Mouse (Mus musculus) layer of hippocampus, postnatal 10 days (tissue): Measurements from ENCODE around the gene Ezh1. TPM values are rescaled to one million over a fixed set of nuclear protein-coding genes. Genes with fewer than 3 reads are reported as not detected.

Experiments used
- DNase-seq, 2 experiments: peaks; one replicate each; pipeline ENCODE4 v3.0.0; 2021; ENCODE audit warnings: low spot score in 2 of 2
- total RNA-seq, 2 experiments: library from RNA; stranded (reverse); gene quantifications; 2 replicates each; pipeline ENCODE4 v1.2.3; 2021

Ezh1 gene
- total RNA-seq, 2 experiments from 2014 or later, result 27.9 to 30.9 TPM

- DNase-seq, result no peak
Measured at GRCm38 (mm10) chr11:101185441-101185840, 40.8 kb downstream of the Ezh1 start.

DNA sequence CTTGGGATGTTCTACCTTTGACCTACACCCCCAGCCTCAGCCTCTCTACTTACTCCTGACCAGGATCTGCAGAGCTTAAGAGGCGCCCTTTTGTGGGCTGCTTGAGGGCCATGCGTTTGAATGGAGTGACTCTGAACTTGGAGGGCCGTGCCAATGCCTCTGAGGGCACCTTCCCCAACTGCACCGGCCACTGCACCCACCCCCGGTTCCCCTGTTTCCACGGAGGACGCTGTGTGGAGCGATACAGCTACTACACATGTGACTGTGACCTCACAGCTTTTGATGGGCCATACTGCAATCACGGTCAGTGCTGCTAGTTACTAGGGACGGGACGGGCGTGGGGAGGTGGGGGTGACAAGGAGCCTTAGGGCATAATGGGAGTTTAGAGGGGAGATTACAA lies 41.3 kb downstream of the Ezh1 start:
- DNase-seq, result no peak

DNA sequence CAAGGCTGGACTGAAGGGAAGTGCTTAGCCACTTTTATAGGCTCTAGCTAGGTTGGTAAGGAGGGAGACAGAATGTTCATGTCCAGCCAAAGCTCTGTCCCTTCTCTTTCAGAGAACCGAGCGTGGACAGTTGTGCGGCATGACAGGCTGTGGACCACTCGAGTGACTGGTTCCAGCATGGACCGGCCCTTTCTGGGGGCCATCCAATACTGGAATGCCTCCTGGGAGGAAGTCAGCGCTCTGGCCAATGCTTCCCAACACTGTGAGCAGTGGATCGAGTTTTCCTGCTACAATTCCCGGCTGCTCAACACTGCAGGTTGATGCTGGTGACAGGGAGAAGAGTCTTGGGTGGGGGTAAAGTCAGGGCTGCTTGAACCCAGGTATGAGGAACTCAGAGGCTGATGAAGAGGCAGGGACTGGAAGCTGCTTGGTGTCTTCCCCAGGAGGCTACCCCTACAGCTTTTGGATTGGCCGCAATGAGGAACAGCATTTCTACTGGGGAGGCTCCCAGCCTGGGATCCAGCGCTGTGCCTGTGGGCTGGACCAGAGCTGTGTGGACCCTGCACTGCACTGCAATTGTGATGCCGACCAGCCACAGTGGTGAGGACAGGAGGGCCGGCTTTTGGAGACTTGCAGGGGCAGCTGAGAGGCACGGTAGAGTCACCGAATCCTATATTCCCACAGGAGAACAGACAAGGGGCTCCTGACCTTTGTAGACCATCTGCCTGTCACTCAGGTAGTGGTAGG lies 43.3 kb downstream of the Ezh1 start:
- no peak for DNase-seq

DNA sequence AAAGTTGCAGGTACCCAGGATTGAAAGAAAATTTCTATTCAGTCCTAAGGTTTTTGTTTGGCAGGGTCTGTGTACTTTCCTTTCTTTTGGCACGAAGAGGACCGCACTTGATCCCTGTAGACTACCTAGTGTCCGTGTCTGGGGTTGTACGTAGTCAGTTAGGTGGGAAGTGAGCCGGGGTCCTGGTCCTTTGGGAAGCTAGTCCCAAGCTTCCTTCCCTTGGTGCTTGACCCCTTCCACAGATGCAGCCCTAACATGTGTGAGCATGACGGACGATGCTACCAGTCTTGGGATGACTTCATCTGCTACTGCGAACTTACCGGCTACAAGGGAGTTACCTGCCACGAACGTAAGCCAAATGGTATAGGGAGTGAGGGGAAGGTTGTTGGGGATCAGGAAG lies 44.3 kb downstream of the Ezh1 start:
- no peak for DNase-seq

- peak; percentile 78 to 86 for DNase-seq
Measured at GRCm38 (mm10) chr11:101180846-101181740, 45.2 kb downstream of the Ezh1 start.

DNA sequence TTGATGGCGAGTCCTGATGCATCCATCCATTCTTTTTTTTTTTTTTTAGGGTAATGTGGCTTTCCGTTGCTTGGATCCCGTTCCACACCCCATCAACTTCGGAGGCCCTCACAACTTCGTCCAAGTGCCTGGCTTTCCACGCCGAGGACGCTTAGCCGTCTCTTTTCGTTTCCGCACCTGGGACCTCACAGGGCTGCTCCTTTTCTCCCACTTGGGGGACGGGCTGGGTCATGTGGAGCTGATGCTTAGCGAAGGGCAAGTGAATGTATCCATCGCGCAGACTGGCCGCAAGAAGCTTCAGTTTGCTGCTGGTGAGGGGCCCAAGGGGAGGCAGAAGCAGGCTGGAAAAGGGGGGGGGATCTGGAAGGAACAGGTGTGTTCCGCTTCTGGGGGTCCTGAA lies 46.0 kb downstream of the Ezh1 start:
- DNase-seq, result no peak

DNA sequence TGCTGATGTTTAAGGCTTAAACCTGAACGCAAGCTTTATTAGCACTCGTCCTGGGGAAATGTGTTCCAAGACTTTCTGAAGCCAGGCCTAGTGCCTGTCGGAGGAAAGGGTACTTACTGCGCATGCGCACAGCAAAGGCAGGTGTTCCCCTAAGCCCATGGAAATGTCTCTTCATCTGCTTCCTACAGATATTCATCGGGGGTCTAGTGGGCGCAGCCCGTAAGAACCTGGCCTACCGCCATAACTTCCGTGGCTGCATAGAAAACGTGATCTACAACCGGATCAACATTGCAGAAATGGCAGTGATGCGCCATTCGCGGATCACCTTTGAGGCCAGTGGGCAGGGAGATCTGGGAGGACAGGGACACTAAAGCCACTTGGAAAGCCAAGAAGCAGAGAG lies 47.0 kb downstream of the Ezh1 start:
- DNase-seq, result no peak

- no peak for DNase-seq
Measured at GRCm38 (mm10) chr11:101178061-101179058, 47.9 kb downstream of the Ezh1 start.

DNA sequence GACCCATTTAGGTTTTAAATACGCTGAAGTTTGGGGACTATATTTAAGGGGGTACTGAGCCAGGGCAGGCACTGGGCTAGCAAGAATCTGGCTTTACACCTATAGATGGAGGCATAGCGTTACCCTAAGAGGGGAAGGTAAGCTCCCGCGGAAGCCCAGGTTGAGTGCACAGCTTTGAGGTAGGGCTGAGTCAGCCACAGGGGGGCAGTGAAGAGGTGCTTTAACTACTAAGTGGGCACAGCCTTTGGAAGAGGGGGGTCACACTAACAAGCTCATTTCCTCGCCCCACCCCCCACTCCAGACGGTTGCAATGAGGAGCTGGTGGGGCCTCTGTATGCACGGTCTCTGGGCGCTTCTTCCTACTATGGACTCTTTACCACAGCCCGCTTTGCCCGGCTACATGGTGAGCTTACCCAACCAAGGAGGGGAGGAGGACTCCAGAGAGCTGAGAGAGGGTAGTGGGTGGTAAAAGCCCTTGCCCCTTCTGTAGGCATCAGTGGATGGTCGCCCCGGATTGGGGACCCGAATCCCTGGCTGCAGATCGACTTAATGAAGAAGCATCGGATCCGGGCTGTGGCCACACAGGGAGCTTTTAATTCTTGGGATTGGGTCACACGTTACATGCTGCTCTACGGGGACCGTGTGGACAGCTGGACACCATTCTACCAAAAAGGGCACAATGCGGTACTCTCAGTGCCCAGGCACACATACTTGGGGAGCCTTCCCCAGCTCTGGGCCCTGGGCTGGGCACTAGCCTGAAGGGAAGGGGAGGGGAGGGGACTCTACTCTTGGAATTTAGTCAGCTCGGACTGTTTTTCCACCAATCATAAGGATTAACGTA lies 49.1 kb downstream of the Ezh1 start:
- peak; percentile 75 to 77 for DNase-seq

GRCm38 (mm10) chr11:101176117-101176691 lies 50.1 kb downstream of the Ezh1 start:
- peak; percentile 43 to 58 for DNase-seq

GRCm38 (mm10) chr11:101175636-101176116 lies 50.6 kb downstream of the Ezh1 start:
- peak in 1 of 2 experiments; percentile 50 for DNase-seq

DNA sequence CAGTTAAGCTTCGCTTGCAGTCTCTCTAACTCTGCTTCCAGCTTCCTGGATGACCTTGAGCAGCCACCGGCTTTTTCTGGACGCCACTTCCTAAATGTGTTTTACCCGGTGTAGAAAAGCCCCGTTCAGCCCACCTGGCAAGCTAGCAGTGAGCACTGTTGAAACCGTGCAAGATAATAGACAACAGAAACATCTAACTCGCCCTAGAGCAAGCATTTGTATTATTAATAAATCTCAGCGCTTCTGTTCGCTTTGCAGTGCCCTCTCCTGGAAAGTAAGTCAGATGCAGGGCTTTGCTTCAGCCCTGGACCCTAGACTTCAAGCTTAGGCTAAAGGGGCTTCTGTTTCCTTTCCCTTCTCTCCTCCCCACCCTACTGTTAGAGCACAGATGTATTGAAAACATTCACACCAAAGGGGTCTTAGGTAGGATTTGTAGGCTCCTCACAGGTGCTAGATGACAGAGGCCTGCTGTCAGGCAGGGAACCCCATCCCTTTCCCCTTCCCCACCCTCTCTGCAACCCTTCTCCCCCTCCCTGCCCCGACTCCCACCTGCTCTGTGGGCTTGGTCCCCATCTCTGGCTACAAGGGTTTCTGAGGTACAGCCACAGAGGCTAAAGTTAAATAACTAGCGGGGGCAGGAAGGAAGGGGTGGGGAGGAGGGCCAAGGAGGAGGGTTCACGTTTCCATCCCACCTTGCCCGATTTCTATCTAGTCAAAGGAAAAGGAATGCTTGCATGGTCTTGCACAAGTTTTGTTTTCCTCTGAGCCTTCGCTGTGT lies 51.2 kb downstream of the Ezh1 start, which contains the start of gene Ccr10:
Gene Ccr10 (minus strand): TSS at position 593 of the 778 bp plus-strand sequence.
- no peak for DNase-seq

DNA sequence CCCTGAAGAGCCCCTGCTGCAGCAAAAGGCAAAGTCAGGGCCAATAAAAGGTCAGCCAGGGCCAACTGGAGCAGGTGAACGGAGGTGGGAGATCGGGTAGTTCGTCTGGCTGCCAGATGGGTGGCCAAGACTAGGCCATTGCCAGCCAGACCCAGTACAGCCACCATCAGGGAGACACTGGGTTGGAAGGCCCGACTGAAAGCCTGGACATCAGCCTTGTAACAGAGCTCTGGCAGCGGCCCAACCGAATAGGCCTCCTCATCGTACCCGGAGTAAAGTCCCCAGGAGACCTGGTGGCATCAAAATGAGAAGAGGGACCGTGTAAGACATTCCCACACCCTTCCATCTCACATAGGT lies 51.9 kb downstream of the Ezh1 start:
- DNase-seq, result no peak

- peak; percentile 65 to 79 for DNase-seq
Measured at GRCm38 (mm10) chr11:101173631-101174388, 52.5 kb downstream of the Ezh1 start.

- DNase-seq, result no peak
Measured at GRCm38 (mm10) chr11:101173112-101173511, 53.2 kb downstream of the Ezh1 start.

DNA sequence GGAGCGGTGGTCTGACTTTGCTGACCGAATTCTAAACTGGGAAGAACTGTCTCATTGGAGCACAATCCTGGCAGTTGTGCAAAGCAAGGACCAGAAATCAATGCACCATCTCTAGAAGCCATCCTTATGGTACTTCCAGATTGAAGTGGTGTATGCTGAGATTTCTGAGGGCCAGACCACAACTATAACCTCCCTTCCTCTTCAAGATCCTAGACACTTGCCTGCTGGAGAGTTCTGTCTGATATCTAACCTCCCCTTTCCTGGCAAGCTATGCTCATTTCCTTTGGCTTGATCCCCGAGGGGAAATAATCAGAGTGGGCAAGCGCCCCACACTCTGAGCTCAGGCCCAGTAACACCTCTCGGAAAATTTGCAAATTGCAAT lies 53.8 kb downstream of the Ezh1 start:
- DNase-seq, result no peak

DNA sequence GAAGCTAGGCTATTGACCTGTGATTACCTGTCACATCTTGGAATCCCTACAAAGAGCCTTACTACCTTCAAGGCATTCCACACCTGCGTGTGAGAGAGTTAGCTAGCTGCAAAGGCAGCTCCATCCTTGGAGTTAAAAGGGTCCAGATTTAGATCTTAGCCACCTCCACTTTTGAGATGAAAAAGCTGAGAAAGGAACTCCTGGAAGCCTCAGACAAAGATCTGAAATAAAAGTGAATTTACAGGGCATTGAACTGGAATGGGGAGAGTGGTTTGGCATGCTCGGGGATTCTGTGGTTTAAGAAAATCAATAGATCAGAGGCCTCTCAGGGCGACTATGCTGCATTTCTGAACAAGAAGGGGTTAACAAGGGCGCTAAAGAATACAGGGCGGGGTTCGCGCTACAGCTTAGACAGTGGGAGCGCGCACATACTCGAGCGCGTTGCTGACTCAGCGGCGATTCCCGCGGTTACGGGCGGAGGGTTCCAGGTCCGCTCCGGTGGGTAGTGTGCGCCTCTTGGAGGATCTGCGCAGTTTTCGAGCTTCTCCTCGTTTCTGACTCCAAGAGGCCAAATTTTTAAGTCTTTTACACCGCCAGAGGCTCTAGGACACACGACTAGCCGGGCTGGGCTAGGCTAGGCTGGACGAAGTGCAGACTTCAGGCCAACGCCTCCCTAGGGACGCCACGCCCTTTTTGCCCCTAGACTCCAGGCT lies 54.4 kb downstream of the Ezh1 start:
- peak; percentile 62 to 75 for DNase-seq
